Mouse (Mus musculus) MEL (cell line): ENCODE data around the gene Gprc5d.

ENCODE experiments used
- CHD2 ChIP-seq: IDR thresholded peaks from 2 replicates; pipeline ENCODE4 v1.6.1; 2011; ENCODE audit warnings: low read length, improper control_type of control experiment
- CTCF ChIP-seq, 3 experiments: IDR thresholded peaks in 2 of 3; conservative IDR thresholded peaks in 1 of 3; 2 replicates each; pipeline ENCODE4 v1.5.1; 2011 to 2012; ENCODE audit warnings: low read length in 3 of 3, low read depth in 2 of 3, mild to moderate bottlenecking in 2 of 3, improper control_type of control experiment in 1 of 3, inconsistent platforms in 1 of 3, mixed read lengths in 1 of 3, moderate library complexity in 1 of 3; ENCODE audit not compliant: control insufficient read depth in 1 of 3, insufficient read depth in 1 of 3, poor library complexity in 1 of 3, severe bottlenecking in 1 of 3
- E2F4 ChIP-seq: IDR thresholded peaks from 2 replicates; pipeline ENCODE4 v1.6.1; 2011; ENCODE audit warnings: low read depth, low read length, improper control_type of control experiment, borderline replicate concordance
- EP300 ChIP-seq, 2 experiments: IDR thresholded peaks; 2 replicates each; pipeline ENCODE4 v1.6.1; 2011; ENCODE audit warnings: improper control_type of control experiment in 2 of 2, low read length in 2 of 2, low read depth in 1 of 2, mild to moderate bottlenecking in 1 of 2
- HCFC1 ChIP-seq: IDR thresholded peaks from 2 replicates; pipeline ENCODE4 v1.6.1; 2012; ENCODE audit warnings: low read depth, mild to moderate bottlenecking, inconsistent platforms, low read length, improper control_type of control experiment, moderate library complexity
- MAFK ChIP-seq: IDR thresholded peaks from 2 replicates; pipeline ENCODE4 v1.6.1; 2011; ENCODE audit warnings: low read depth, mild to moderate bottlenecking, low read length, improper control_type of control experiment, borderline replicate concordance
- MXI1 ChIP-seq: IDR thresholded peaks from 2 replicates; pipeline ENCODE4 v1.6.1; 2011; ENCODE audit warnings: mild to moderate bottlenecking, low read depth, low read length, improper control_type of control experiment
- MYC ChIP-seq: IDR thresholded peaks from 2 replicates; pipeline ENCODE4 v1.6.1; 2011; ENCODE audit warnings: low read depth, mild to moderate bottlenecking, low read length, improper control_type of control experiment, moderate library complexity
- NELFE ChIP-seq: IDR thresholded peaks from 2 replicates; pipeline ENCODE4 v1.6.1; 2011; ENCODE audit warnings: low read depth, low read length, improper control_type of control experiment
- POLR2A ChIP-seq, 2 experiments: IDR thresholded peaks; 2 replicates each; pipeline ENCODE4 v1.6.1; 2011 to 2012; ENCODE audit warnings: low read length in 2 of 2, mild to moderate bottlenecking in 2 of 2, control low read depth in 1 of 2, improper control_type of control experiment in 1 of 2, low read depth in 1 of 2, moderate library complexity in 1 of 2; ENCODE audit not compliant: control insufficient read depth in 1 of 2, insufficient read depth in 1 of 2, poor library complexity in 1 of 2
- SIN3A ChIP-seq: IDR thresholded peaks from 2 replicates; pipeline ENCODE4 v1.6.1; 2012; ENCODE audit warnings: low read length, improper control_type of control experiment, inconsistent platforms
- TAL1 ChIP-seq: IDR thresholded peaks from 2 replicates; pipeline ENCODE4 v1.6.1; 2012; ENCODE audit warnings: mild to moderate bottlenecking, inconsistent platforms, low read length, moderate library complexity, mixed read lengths
- ZKSCAN1 ChIP-seq: IDR thresholded peaks from 2 replicates; pipeline ENCODE4 v1.6.1; 2012; ENCODE audit warnings: low read depth, mild to moderate bottlenecking, inconsistent platforms, low read length, improper control_type of control experiment, moderate library complexity
- ZMIZ1 ChIP-seq: IDR thresholded peaks from 2 replicates; pipeline ENCODE4 v1.6.1; 2012; ENCODE audit warnings: low read depth, mild to moderate bottlenecking, inconsistent platforms, low read length, improper control_type of control experiment, moderate library complexity

- TF ChIP-seq POLR2A (IDR thresholded peaks at IDR 0.05; ENCODE audit: control insufficient read depth in 1 of 2, insufficient read depth in 1 of 2, low read depth in 1 of 2, low read length in 2 of 2, poor library complexity in 1 of 2) (no peak), CTCF (IDR thresholded peaks at IDR 0.05 in 2 of 3, conservative IDR thresholded peaks at IDR 0.05 in 1 of 3; ENCODE audit: control insufficient read depth in 1 of 3, insufficient read depth in 1 of 3, low read depth in 2 of 3, low read length in 3 of 3, poor library complexity in 1 of 3, severe bottlenecking in 1 of 3) (no peak), ZMIZ1 (no peak), ZKSCAN1 (no peak), MXI1 (no peak), MYC (no peak), MAFK (no peak), CHD2 (no peak), E2F4 (no peak), EP300 (IDR thresholded peaks at IDR 0.05; ENCODE audit: low read depth in 1 of 2, low read length in 2 of 2) (no peak), SIN3A (no peak), NELFE (no peak), TAL1 (no peak), HCFC1 (no peak)
Observed at GRCm38 (mm10) chr6:135138746-135139145, 20.7 kb upstream of the Gprc5d start.
